Mouse (Mus musculus) cerebellum, adult 2 months (tissue): ENCODE data around the gene Il17rc.

Source experiments
- CTCF ChIP-seq: fragments of 200-500 bp; IDR thresholded peaks from 2 replicates; pipeline ENCODE4 v1.5.1; 2011; ENCODE audit warnings: low read depth, mild to moderate bottlenecking, control low read depth, low read length, moderate library complexity, borderline replicate concordance; ENCODE audit not compliant: insufficient read depth
- POLR2A ChIP-seq: fragments of 200-500 bp; IDR thresholded peaks from 2 replicates; pipeline ENCODE4 v1.6.1; 2011; ENCODE audit warnings: low read length, control low read depth, borderline replicate concordance; ENCODE audit not compliant: insufficient read depth

GRCm38 (mm10) chr6:113480555-113481373 lies 9.5 kb downstream of the Il17rc start:
- no peak for TF ChIP-seq CTCF
- no peak for TF ChIP-seq POLR2A
